Mouse (Mus musculus) neural tube, embryonic 12.5 days (tissue): ENCODE data around the gene Ldlrad3. TPM values are rescaled to one million over a fixed set of nuclear protein-coding genes. Genes with fewer than 3 reads are reported as not detected.

Experiments used
- ATAC-seq: fragments of 200-750 bp; cut with Nextera tagmentation; 2 replicates; pipeline ENCODE4 v1.8.0; 2017; ENCODE audit warnings: low read depth, mild to moderate bottlenecking, moderate TSS enrichment, moderate library complexity; ENCODE audit not compliant: low FRiP score
- H3K27ac ChIP-seq: fragments of 300-500 bp; sonication (generic); 2 replicates; pipeline ENCODE4 v1.5.1; 2016
- H3K27me3 ChIP-seq: fragments of 300-500 bp; sonication (generic); replicated peaks from 2 replicates; pipeline ENCODE4 v1.6.1; 2016; ENCODE audit warnings: mild to moderate bottlenecking
- H3K36me3 ChIP-seq: fragments of 300-500 bp; sonication (generic); 2 replicates; pipeline ENCODE4 v1.6.1; 2016; ENCODE audit warnings: mild to moderate bottlenecking
- H3K4me1 ChIP-seq: fragments of 300-500 bp; sonication (generic); 2 replicates; pipeline ENCODE4 v1.6.1; 2016
- H3K4me2 ChIP-seq: fragments of 300-500 bp; sonication (generic); replicated peaks from 2 replicates; pipeline ENCODE4 v1.6.1; 2016; ENCODE audit warnings: mild to moderate bottlenecking
- H3K4me3 ChIP-seq: fragments of 300-500 bp; sonication (generic); 2 replicates; pipeline ENCODE4 v1.5.1; 2016
- H3K9ac ChIP-seq: fragments of 300-500 bp; sonication (generic); 2 replicates; pipeline ENCODE4 v1.6.1; 2016; ENCODE audit warnings: mild to moderate bottlenecking
- H3K9me3 ChIP-seq: fragments of 300-500 bp; sonication (generic); 2 replicates; pipeline ENCODE4 v1.6.1; 2016; ENCODE audit warnings: mild to moderate bottlenecking
- WGBS: fragments of 180-500 bp; shearing (Covaris S2); methylation state at CpG from one replicate; pipeline ENCODE4 v1.1.7; 2016; 5-methylcytosine and 5-hydroxymethylcytosine counted together
- polyA plus RNA-seq: library from polyadenylated mRNA; unstranded; fragments of >200 nt; fragmentation: Nextera tagmentation; extraction: Ambion mirVana; gene quantifications from 2 replicates; pipeline ENCODE4 v1.2.1, GENCODE M21; 2016

The Ldlrad3 gene
- polyA plus RNA-seq, 1 experiment from 2014 or later: 57.9 TPM

DNA sequence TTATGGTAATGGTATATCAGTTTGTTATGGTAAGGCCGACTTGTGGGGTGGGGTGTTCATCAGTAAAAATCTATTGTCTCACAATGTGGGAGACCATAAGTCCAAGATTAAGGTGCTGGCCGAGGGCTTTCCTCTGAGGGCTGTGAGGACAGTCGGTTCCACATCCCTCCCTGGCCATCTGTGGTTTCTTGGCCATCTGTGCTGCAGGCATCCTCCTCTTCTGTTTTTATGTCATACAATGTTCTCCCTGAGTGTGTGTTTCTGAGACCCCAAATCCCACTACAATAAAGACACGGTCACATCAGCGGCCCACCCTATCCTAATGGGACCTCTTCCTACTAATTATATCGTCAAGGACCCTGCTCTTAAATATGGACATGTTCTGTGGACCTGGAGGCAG is 133.8 kb downstream of the Ldlrad3 start:
- Histone ChIP-seq H3K9me3 (no peaks in the 10 kb centered on the region), H3K4me2 (no peak overlapping the region), H3K27ac (no peak overlapping the region), H3K27me3 (no peaks in the 10 kb centered on the region), H3K36me3 (peaks cover 13% of the 10 kb centered on the region; the same call in 1 of the 2 replicates), H3K4me1 (peaks cover 16% of the 10 kb centered on the region; the same call in 1 of the 2 replicates), H3K4me3 (no peak overlapping the region), H3K9ac (no peak overlapping the region)
- WGBS: 81% methylated on average over 6 of the region's 6 CpGs
- no peak for ATAC-seq

- no peak overlapping the region for H3K9ac ChIP-seq
- H3K27ac ChIP-seq: no peak overlapping the region
- peak; percentile 45; the same call in 1 of the 2 replicates for ATAC-seq
- no peak overlapping the region for H3K4me2 ChIP-seq
- peaks cover 16% of the 10 kb centered on the region; the same call in 1 of the 2 replicates for H3K4me1 ChIP-seq
- H3K4me3 ChIP-seq: no peak overlapping the region
- no peaks in the 10 kb centered on the region for H3K9me3 ChIP-seq
- 40% methylated on average over 10 of the region's 10 CpGs for WGBS
- no peaks in the 10 kb centered on the region for H3K27me3 ChIP-seq
- peaks cover 2% of the 10 kb centered on the region; the same call in 1 of the 2 replicates for H3K36me3 ChIP-seq
Observed at GRCm38 (mm10) chr2:102049866-102050550, 136.2 kb downstream of the Ldlrad3 start.

DNA sequence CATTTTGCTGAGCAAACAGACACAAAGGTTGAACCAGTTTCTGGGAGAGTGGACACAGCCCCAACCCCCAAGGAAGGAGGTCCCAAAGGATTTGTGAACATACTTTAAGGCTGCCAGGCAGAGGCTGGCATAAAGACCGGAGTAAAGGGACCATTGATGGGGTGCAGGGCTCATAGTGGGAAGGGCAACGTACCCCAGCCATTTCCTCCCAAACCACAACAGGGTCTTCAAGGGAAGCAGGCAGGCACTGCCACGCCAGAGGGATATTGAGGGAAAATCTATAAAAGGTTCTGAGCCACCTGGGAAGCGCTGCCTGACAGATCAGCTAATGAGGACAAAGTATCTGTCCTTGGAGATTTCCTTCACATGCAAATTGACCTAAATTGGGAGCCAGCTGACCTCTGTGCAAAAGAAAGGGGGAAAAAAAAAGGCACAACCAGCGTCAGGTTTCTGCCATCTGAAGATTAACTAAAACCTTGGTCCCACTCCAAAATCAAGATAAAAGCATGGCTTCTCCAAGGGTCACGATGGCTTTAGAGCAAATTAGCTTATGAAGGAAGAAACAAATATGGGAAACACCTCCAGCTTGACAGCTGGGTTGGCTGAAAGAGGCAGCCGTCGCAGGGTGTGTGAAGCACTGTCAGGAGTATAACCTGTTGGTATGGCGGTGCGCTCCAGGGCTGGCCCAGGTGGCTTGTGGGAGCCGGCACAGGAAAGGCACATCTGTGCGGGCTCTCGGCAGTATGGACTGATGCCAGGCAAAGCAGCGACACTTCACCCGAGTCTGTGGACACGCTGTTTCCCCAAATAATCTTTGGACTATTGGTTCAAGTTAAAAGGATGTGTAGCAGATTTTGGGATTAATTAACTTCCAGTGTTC is 137.6 kb downstream of the Ldlrad3 start:
- WGBS: 66% methylated on average over 16 of the region's 16 CpGs
- H3K9ac ChIP-seq: no peak overlapping the region
- no peak overlapping the region for H3K4me2 ChIP-seq
- no peak for ATAC-seq
- no peaks in the 10 kb centered on the region for H3K36me3 ChIP-seq
- peaks cover 16% of the 10 kb centered on the region; the same call in 1 of the 2 replicates for H3K4me1 ChIP-seq
- H3K9me3 ChIP-seq: no peaks in the 10 kb centered on the region
- no peaks in the 10 kb centered on the region for H3K27me3 ChIP-seq
- H3K27ac ChIP-seq: no peak overlapping the region
- no peak overlapping the region for H3K4me3 ChIP-seq

DNA sequence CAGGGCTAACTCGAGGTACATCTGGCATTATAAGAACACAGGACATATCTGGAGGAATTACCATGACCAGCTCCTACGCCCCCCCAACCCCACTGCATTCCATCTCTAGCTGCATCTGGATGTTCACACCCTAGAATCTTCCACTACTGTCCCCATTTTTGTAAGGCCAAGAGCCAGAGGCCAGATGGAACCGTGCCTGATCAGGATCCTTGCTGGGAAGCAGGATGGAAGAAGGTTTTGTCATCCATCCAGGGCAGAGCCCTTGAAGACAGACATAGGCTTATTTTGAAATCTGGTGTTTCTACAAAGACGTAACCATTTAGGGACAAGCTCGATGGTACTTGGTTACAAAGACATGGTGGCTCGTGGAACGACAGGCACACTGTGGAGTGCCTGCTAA is 139.7 kb downstream of the Ldlrad3 start:
- Histone ChIP-seq H3K4me2 (no peak overlapping the region), H3K9me3 (no peaks in the 10 kb centered on the region), H3K4me1 (peaks cover 16% of the 10 kb centered on the region; the same call in 1 of the 2 replicates), H3K27ac (no peak overlapping the region), H3K4me3 (no peak overlapping the region), H3K36me3 (no peaks in the 10 kb centered on the region), H3K27me3 (no peaks in the 10 kb centered on the region), H3K9ac (no peak overlapping the region)
- WGBS: 92% methylated on average over 7 of the region's 7 CpGs
- ATAC-seq: no peak

GRCm38 (mm10) chr2:102040456-102040855 is 145.7 kb downstream of the Ldlrad3 start:
- ATAC-seq: no peak
- no peak overlapping the region for H3K4me3 ChIP-seq
- no peaks in the 10 kb centered on the region for H3K9me3 ChIP-seq
- H3K27me3 ChIP-seq: no peaks in the 10 kb centered on the region
- no peak overlapping the region for H3K27ac ChIP-seq
- WGBS: 80% methylated on average over 5 of the region's 5 CpGs
- H3K4me1 ChIP-seq: peaks cover 37% of the 10 kb centered on the region
- H3K36me3 ChIP-seq: no peaks in the 10 kb centered on the region
- no peak overlapping the region for H3K4me2 ChIP-seq
- H3K9ac ChIP-seq: no peak overlapping the region

- 83% methylated on average over 2 of the region's 2 CpGs for WGBS
- Histone ChIP-seq H3K27ac (no peak overlapping the region), H3K4me2 (no peak overlapping the region), H3K4me1 (peaks cover 37% of the 10 kb centered on the region), H3K9ac (no peak overlapping the region), H3K4me3 (no peak overlapping the region), H3K27me3 (no peaks in the 10 kb centered on the region), H3K36me3 (no peaks in the 10 kb centered on the region), H3K9me3 (no peaks in the 10 kb centered on the region)
- ATAC-seq: no peak
Observed at GRCm38 (mm10) chr2:102040011-102040410, 146.2 kb downstream of the Ldlrad3 start.

DNA sequence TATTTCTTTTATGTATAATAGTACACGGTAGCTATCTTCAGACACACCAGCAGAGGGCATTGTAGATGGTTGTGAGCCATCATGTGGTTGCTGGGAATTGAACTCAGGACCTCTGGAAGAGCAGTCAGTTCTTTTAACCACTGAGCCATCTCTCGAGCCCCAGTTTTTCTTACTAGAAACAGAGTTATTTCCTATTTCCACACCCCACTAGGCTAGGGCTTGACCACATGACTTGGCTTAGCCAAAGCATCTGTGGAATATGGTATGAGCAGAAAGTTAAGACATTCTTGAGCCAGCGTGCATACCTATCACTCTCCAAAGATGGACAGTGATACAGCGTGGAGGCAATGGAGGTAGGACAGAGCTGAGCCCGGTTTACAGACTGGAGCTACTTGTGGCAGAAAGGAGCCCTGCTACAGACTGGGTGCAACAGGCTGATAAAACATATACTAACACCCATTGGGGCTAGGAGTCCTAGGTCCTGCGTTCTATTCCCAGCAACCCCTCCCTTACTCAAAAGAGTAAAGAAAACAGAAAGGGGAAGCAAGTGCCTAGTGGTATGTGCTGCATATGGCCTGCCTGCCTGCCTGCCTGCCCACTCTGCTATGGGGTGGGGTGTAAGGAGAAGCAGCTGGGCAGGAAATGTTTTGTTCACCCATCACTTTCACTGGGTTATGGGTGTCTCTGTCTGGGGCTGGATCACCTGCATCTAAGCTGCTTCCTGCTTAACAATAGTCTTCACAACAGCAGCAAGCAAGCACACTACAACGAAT is 147.1 kb downstream of the Ldlrad3 start:
- Histone ChIP-seq H3K36me3 (no peaks in the 10 kb centered on the region), H3K4me2 (no peak overlapping the region), H3K9me3 (no peaks in the 10 kb centered on the region), H3K4me1 (peaks cover 38% of the 10 kb centered on the region), H3K4me3 (no peak overlapping the region), H3K9ac (no peak overlapping the region), H3K27ac (no peak overlapping the region), H3K27me3 (no peaks in the 10 kb centered on the region)
- ATAC-seq: no peak
- 87% methylated on average over 7 of the region's 7 CpGs for WGBS

GRCm38 (mm10) chr2:102038229-102038894 is 147.8 kb downstream of the Ldlrad3 start:
- Histone ChIP-seq H3K9ac (no peak overlapping the region), H3K4me3 (no peak overlapping the region), H3K9me3 (no peaks in the 10 kb centered on the region), H3K27me3 (no peaks in the 10 kb centered on the region), H3K27ac (no peak overlapping the region), H3K36me3 (no peaks in the 10 kb centered on the region), H3K4me1 (peaks cover 45% of the 10 kb centered on the region), H3K4me2 (no peak overlapping the region)
- peak; percentile 54 for ATAC-seq
- WGBS: 16% methylated on average over 10 of the region's 10 CpGs

GRCm38 (mm10) chr2:102036665-102037511 is 149.3 kb downstream of the Ldlrad3 start:
- peaks cover 57% of the 10 kb centered on the region for H3K4me1 ChIP-seq
- no peaks in the 10 kb centered on the region for H3K36me3 ChIP-seq
- H3K4me3 ChIP-seq: no peak overlapping the region
- peak overlapping the region; percentile 60 for H3K27ac ChIP-seq
- 31% methylated on average over 18 of the region's 18 CpGs for WGBS
- peak overlapping the region; percentile 36; the same call in 1 of the 2 replicates for H3K9ac ChIP-seq
- no peaks in the 10 kb centered on the region for H3K9me3 ChIP-seq
- peak; percentile 65 for ATAC-seq
- peak overlapping the region; percentile 33 for H3K4me2 ChIP-seq
- no peaks in the 10 kb centered on the region for H3K27me3 ChIP-seq

DNA sequence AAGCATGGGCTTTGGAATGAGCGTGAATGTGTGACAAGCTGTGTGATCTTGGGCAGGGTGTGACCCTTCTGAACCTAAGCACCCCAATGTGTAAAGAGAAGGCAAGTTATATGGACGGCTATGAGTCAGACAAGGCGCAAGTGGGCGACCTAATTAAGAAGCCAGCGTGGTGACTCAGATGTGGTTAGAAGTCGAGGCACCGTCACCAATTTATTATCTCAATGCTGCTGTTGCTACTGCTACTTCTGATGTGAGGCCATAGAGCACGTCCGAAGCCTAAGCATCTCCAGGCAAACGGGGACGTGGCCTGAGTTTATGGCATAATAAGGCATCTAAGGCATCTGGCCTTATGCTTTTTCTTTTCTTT is 151.7 kb downstream of the Ldlrad3 start:
- no peak overlapping the region for H3K27ac ChIP-seq
- no peak overlapping the region for H3K4me3 ChIP-seq
- peaks cover 60% of the 10 kb centered on the region for H3K4me1 ChIP-seq
- no peak overlapping the region for H3K9ac ChIP-seq
- no peak overlapping the region for H3K4me2 ChIP-seq
- ATAC-seq: no peak
- 74% methylated on average over 11 of the region's 11 CpGs for WGBS
- no peaks in the 10 kb centered on the region for H3K27me3 ChIP-seq
- H3K9me3 ChIP-seq: no peaks in the 10 kb centered on the region
- no peaks in the 10 kb centered on the region for H3K36me3 ChIP-seq
